Mouse (Mus musculus) layer of hippocampus, postnatal 10 days (tissue): ENCODE measurements around the gene Pex19. TPM values are rescaled to one million over a fixed set of nuclear protein-coding genes. Genes with fewer than 3 reads are reported as not detected.

ENCODE experiments used
- DNase-seq, 2 experiments: peaks; one replicate each; pipeline ENCODE4 v3.0.0; 2021; ENCODE audit warnings: low spot score in 2 of 2
- total RNA-seq, 2 experiments: library from RNA; stranded (reverse); gene quantifications; 2 replicates each; pipeline ENCODE4 v1.2.3; 2021

Gene Pex19
- total RNA-seq, 2 experiments from 2014 or later = 105 to 106 TPM

DNA sequence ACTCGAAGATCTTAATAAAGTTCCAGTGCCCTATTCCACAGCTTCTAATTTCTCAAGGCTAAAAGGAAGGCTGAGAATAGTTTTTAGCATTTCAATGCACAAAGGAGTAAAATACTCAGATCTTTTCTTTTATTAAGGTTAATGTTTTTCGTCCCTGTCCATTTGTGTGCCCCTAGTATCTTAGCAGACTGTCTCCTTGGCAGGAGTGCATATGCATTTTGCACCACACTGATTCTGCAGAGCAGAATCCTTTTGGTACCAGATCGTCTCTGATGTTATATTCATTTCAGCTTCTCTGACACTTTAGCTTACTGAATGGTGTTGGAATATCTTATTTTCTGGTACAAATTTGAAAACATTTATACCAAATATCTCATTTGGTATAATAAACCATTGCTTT is 55.2 kb downstream of the Pex19 start:
- no peak for DNase-seq

DNA sequence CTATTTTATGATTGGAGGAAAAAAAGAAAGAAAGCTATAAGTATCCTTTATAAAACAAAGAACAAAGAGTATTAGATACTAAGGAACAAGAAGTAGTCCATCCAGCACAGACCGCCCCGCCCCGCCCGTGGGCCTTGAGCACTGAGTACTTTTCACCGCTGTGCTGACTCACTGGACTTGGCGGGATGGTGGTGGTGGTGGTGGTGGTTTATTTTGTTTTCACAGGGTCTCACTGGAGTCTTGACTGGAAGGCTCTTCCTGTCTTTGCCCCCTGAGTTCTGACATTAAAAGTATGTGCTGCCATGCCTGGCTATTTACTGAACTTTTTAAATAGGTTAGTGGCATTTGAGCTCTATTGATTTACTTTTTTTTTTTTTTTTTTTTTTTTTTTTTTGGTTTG is 56.5 kb downstream of the Pex19 start:
- DNase-seq = no peak

DNA sequence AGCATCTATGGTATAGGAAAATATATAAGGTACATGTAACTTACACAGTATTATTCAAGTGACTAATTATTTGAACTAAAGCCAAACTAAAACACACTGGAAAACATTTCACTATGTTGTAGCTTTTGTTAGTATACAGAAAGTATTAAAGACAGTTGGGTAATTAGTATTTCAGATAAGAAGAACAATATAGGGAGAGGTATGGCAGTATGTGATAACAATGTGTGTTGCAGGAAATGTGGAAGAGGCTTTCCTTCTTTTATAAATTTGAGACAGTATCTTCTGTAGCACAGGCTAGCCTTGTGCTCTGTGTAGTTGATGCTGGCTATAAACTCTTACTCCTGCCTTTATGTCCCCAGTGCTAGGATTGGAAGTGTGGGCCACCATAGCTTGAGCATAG is 57.4 kb downstream of the Pex19 start:
- DNase-seq = no peak

Other genes with a start within 250 kb of the Pex19 start
- under 1 TPM; 0.16 to 0.18 TPM for gene Gm10521, start 231.1 kb upstream of the Pex19 start, total RNA-seq
- under 1 TPM in 1 of 2 experiments, not detected in 1; 0.27 TPM for gene Slamf6, start 209.2 kb upstream of the Pex19 start, total RNA-seq
- gene Vangl2, start 98.3 kb upstream of the Pex19 start, total RNA-seq = 10 to 100 TPM; 32.3 to 33.0 TPM
- 1 to 10 TPM; 1.8 TPM for gene Nhlh1, start 69.2 kb upstream of the Pex19 start, total RNA-seq
- 100 to 1,000 TPM; 165 TPM for gene Copa, start 44.2 kb upstream of the Pex19 start, total RNA-seq
- gene Ncstn, start 44.0 kb upstream of the Pex19 start, total RNA-seq = 10 to 100 TPM; 72.0 to 79.4 TPM
- 10 to 100 TPM; 85.4 to 90.5 TPM for gene Dcaf8, start 21.3 kb downstream of the Pex19 start, total RNA-seq
- 100 to 1,000 TPM; 351 to 392 TPM for gene Pea15a, start 80.0 kb downstream of the Pex19 start, total RNA-seq
- 1 to 10 TPM; 1.2 to 1.6 TPM for gene Casq1, start 93.1 kb downstream of the Pex19 start, total RNA-seq
- not detected for gene Atp1a4, start 131.7 kb downstream of the Pex19 start, total RNA-seq
- gene Igsf8, start 134.9 kb downstream of the Pex19 start, total RNA-seq = 100 to 1,000 TPM; 178 to 204 TPM
- gene Atp1a2, start 171.3 kb downstream of the Pex19 start, total RNA-seq = 100 to 1,000 TPM; 472 TPM
- 10 to 100 TPM; 38.4 to 46.7 TPM for gene Kcnj9, start 202.6 kb downstream of the Pex19 start, total RNA-seq
- gene Kcnj10, start 214.5 kb downstream of the Pex19 start, total RNA-seq = 10 to 100 TPM; 70.7 to 73.5 TPM
- 10 to 100 TPM; 10.2 to 10.8 TPM for gene Pigm, start 249.8 kb downstream of the Pex19 start, total RNA-seq